Comparison of ENCODE assay signal across 16 mouse cellular contexts in the genomic region with DNA sequence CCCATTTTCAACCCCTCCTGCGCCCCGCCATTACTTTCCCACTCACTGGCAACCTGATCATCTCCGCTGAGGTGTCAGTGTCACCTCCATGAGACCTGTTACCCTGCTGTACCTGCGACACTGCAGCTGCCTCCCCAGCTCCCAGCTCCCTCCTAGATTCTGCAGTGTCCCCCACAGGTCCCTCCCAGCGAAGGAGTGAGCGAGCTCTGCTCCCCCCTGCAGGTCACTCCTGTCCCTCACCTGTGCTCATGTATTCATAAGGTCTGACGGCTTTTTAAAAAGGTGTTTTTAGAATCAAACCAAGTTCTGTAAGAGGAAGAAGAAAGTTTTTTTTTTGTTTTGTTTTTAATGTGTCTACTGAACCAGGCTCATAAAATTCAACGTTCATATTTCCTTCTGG. TPM values are rescaled to one million over a fixed set of nuclear protein-coding genes. Genes with fewer than 3 reads are reported as not detected.
"Had no signal": no experiment of that assay in that cellular context is flagged by ENCODE, and none has a peak within 500 bp of the region (broad histone marks: within the 10 kb centered on the region; RNA-seq: fewer than 3 reads in every experiment).

No protein-coding gene starts in this region.

- H3K4me3 ChIP-seq: left cerebral cortex, adult 2 months; limb, embryonic 10.5 days; liver, embryonic 12.5 days; midbrain, embryonic 15.5 days; stomach, embryonic 15.5 days had no signal

- H3K27ac ChIP-seq: left cerebral cortex, adult 2 months; limb, embryonic 10.5 days; macrophage; midbrain, embryonic 15.5 days; stomach, embryonic 15.5 days had no signal

- H3K9me3 ChIP-seq: limb, embryonic 10.5 days; liver, embryonic 12.5 days; midbrain, embryonic 15.5 days; stomach, embryonic 15.5 days had no signal

- H3K4me2 ChIP-seq: liver, embryonic 12.5 days; lung, embryonic 14.5 days; midbrain, embryonic 15.5 days; stomach, embryonic 15.5 days had no signal

- DNase-seq: kidney, adult 11 months; kidney, postnatal 14 days; lung, embryonic 14.5 days; lung, postnatal 10 days; right cerebral cortex, postnatal 14 days; thymus, postnatal 14 days had no signal

- H3K27me3 ChIP-seq: liver, embryonic 12.5 days; midbrain, embryonic 15.5 days; stomach, embryonic 15.5 days had no signal

- ATAC-seq: liver, embryonic 12.5 days; midbrain, embryonic 15.5 days had no signal

- H3K9ac ChIP-seq: liver, embryonic 12.5 days; lung, embryonic 14.5 days; midbrain, embryonic 15.5 days; stomach, embryonic 15.5 days had no signal

- H3K36me3 ChIP-seq: midbrain, embryonic 15.5 days had no signal

RNA-seq across cellular contexts. Expression of gene Pga5, which starts 24.3 kb away (rescaled TPM):
- polyA plus RNA-seq: kidney, embryonic 14.5 days; limb, embryonic 10.5 days; lung, embryonic 14.5 days; macrophage; midbrain, embryonic 15.5 days; neural tube, embryonic 14.5 days; spleen, adult 2 months had no signal

RNA-seq across cellular contexts. Expression of gene Cd5, which starts 36.7 kb away (rescaled TPM):
- polyA plus RNA-seq: liver, embryonic 12.5 days; liver, embryonic 16.5 days had no signal
